Mouse (Mus musculus) kidney, postnatal 0 days (tissue): ENCODE measurements around the gene Ccnd3. TPM values are rescaled to one million over a fixed set of nuclear protein-coding genes. Genes with fewer than 3 reads are reported as not detected.

ENCODE experiments used
- ATAC-seq: fragments of 200-750 bp; cut with Nextera tagmentation; replicated peaks from 2 replicates; pipeline ENCODE4 v1.8.0; 2017; ENCODE audit warnings: low read depth, moderate number of reproducible peaks, moderate TSS enrichment, moderate library complexity; ENCODE audit not compliant: low FRiP score
- DNase-seq: peaks from one replicate; pipeline ENCODE4 v3.0.0-alpha.2; 2016; ENCODE audit warnings: low spot score
- H3K27ac ChIP-seq: fragments of 300-500 bp; sonication (generic); 2 replicates; pipeline ENCODE4 v1.5.1; 2014; ENCODE audit warnings: mild to moderate bottlenecking
- H3K27me3 ChIP-seq: fragments of 300-500 bp; sonication (generic); 2 replicates; pipeline ENCODE4 v1.6.1; 2014; ENCODE audit warnings: low read length, mixed read lengths; ENCODE audit not compliant: insufficient read depth
- H3K36me3 ChIP-seq: fragments of 300-500 bp; sonication (generic); 2 replicates; pipeline ENCODE4 v1.6.1; 2014; ENCODE audit warnings: low read length, mixed read lengths; ENCODE audit not compliant: insufficient read depth
- H3K4me1 ChIP-seq: fragments of 300-500 bp; sonication (generic); replicated peaks from 2 replicates; pipeline ENCODE4 v1.6.1; 2014; ENCODE audit warnings: antibody characterized with exemption, low read length, mixed read lengths; ENCODE audit not compliant: insufficient read depth
- H3K4me2 ChIP-seq: fragments of 300-500 bp; sonication (generic); 2 replicates; pipeline ENCODE4 v1.6.1; 2014; ENCODE audit warnings: mild to moderate bottlenecking, low read length, moderate library complexity, mixed read lengths
- H3K4me3 ChIP-seq: fragments of 300-500 bp; sonication (generic); replicated peaks from 2 replicates; pipeline ENCODE4 v1.5.1; 2014; ENCODE audit warnings: low read depth, low read length
- H3K9ac ChIP-seq: fragments of 300-500 bp; sonication (generic); 2 replicates; pipeline ENCODE4 v1.6.1; 2014; ENCODE audit warnings: low read depth, low read length
- H3K9me3 ChIP-seq: fragments of 300-500 bp; sonication (generic); replicated peaks from 2 replicates; pipeline ENCODE4 v1.6.1; 2016; ENCODE audit warnings: low read length, inconsistent platforms, mixed read lengths
- CTCF ChIP-seq: IDR thresholded peaks from 2 replicates; pipeline ENCODE4 v1.5.1; 2016; ENCODE audit warnings: antibody characterized with exemption, low read depth, mild to moderate bottlenecking, moderate library complexity
- WGBS: fragments of 180-500 bp; shearing (Covaris S2); extraction: QIAGEN DNeasy Blood & Tissue Kit; methylation state at CpG from one replicate; pipeline ENCODE4 v1.1.7; 2014; 5-methylcytosine and 5-hydroxymethylcytosine counted together
- polyA plus RNA-seq: library from polyadenylated mRNA; unstranded; fragments of >200 nt; fragmentation: Nextera tagmentation; extraction: Ambion mirVana; gene quantifications from 2 replicates; pipeline ENCODE4 v1.2.1, GENCODE M21; 2015

Ccnd3 gene
- polyA plus RNA-seq, 1 experiment from 2014 or later = 202 TPM

DNA sequence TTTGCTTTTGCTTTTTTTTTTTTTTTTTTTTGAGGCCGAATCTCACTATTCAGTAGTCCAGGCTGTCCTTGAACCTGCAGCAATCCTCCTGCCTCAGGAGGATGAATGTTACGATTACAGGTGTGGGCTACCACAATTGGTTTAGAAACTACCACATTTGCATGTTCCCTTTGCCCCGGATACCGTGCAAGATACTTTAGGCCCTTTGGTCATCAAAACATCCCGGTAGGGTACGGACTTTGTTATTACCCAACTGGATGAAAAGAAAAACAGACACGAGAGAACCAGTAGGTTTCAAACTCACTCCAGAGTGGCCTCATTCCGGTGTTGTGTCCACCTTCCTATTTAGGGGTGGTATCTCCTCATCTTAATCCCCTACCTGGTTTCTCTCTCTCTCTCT, 83.7 kb downstream of the Ccnd3 start:
- Histone ChIP-seq H3K36me3 (no peaks in the 10 kb centered on the region), H3K4me1 (no peaks in the 10 kb centered on the region), H3K27ac (no peak overlapping the region), H3K4me2 (no peak overlapping the region), H3K9me3 (no peaks in the 10 kb centered on the region), H3K4me3 (no peak overlapping the region), H3K9ac (no peak overlapping the region), H3K27me3 (no peaks in the 10 kb centered on the region)
- no peak for DNase-seq
- no peak for TF ChIP-seq CTCF
- WGBS = 64% methylated on average over 7 of the region's 8 CpGs
- ATAC-seq = no peak

GRCm38 (mm10) chr17:47591073-47591472, 86.2 kb downstream of the Ccnd3 start:
- no peak for DNase-seq
- H3K9ac ChIP-seq = no peak overlapping the region
- no peak overlapping the region for H3K27ac ChIP-seq
- H3K4me2 ChIP-seq = no peak overlapping the region
- H3K36me3 ChIP-seq = no peaks in the 10 kb centered on the region
- H3K27me3 ChIP-seq = no peaks in the 10 kb centered on the region
- no peaks in the 10 kb centered on the region for H3K9me3 ChIP-seq
- no peak overlapping the region for H3K4me3 ChIP-seq
- ATAC-seq = no peak
- 70% methylated on average over 3 of the region's 3 CpGs for WGBS
- peaks cover 4% of the 10 kb centered on the region; the same call in 1 of the 2 replicates for H3K4me1 ChIP-seq
- no peak for TF ChIP-seq CTCF

DNA sequence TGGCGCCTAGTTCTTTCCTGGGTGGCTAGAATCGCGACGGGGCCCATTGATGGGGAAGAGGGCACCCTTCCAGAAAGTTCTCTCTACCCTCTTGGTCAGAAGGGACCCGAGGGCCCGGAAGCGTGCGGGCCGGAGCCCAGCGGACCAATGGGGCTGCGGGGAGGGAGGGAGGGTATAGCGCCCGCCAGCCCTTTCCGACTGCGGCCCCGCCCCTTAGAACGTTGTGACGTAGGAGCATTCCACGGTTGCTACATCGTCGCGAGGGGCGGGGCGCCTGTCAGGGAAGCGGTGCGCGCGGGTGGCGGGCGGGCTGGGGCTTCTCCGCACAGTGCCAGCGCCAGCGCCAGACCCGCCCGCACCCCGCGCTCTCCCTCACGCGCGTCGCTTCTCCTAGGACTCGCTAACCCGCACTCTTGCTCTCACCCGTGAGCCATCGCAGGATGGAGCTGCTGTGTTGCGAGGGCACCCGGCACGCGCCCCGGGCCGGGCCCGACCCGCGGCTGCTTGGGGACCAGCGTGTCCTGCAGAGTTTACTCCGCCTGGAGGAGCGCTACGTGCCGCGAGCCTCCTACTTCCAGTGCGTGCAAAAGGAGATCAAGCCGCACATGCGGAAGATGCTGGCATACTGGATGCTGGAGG, 88.5 kb downstream of the Ccnd3 start:
- ATAC-seq (peak; percentile 79), DNase-seq (peak; percentile 99)
- Histone ChIP-seq H3K36me3 (peaks cover 3% of the 10 kb centered on the region; the same call in 1 of the 2 replicates), H3K4me2 (peak overlapping the region; percentile 65), H3K27me3 (no peaks in the 10 kb centered on the region), H3K9me3 (no peaks in the 10 kb centered on the region), H3K9ac (peak overlapping the region; percentile 72), H3K4me3 (peak overlapping the region; percentile 75), H3K4me1 (peaks cover 22% of the 10 kb centered on the region; the same call in 1 of the 2 replicates), H3K27ac (peak overlapping the region; percentile 92)
- no peak for TF ChIP-seq CTCF
- WGBS = 1% methylated on average over 62 of the region's 63 CpGs

DNA sequence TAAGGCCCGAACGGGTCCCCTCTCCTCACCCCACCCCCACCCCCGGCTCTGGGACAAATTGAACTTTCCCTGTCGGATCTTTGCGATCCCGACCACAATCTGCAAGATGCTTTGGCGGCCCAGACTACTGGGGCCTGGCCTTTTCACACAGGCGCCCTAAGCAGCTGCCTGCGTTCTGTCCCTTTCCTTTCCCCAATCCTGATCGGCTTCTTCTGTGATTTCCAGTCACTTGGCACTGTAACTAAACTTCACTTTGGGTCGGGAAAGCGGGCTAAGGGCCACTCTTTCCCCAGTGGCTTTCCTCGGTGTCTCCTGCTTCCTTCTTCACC, 89.0 kb downstream of the Ccnd3 start:
- TF ChIP-seq CTCF = no peak
- Histone ChIP-seq H3K36me3 (peaks cover 8% of the 10 kb centered on the region; the same call in 1 of the 2 replicates), H3K9ac (peak overlapping the region; percentile 72), H3K9me3 (no peaks in the 10 kb centered on the region), H3K27ac (peak overlapping the region; percentile 92), H3K4me1 (peaks cover 22% of the 10 kb centered on the region; the same call in 1 of the 2 replicates), H3K4me2 (peak overlapping the region; percentile 65), H3K27me3 (no peaks in the 10 kb centered on the region), H3K4me3 (peak overlapping the region; percentile 75)
- no peak for DNase-seq
- WGBS = 0% methylated on average over 13 of the region's 13 CpGs
- no peak for ATAC-seq

DNA sequence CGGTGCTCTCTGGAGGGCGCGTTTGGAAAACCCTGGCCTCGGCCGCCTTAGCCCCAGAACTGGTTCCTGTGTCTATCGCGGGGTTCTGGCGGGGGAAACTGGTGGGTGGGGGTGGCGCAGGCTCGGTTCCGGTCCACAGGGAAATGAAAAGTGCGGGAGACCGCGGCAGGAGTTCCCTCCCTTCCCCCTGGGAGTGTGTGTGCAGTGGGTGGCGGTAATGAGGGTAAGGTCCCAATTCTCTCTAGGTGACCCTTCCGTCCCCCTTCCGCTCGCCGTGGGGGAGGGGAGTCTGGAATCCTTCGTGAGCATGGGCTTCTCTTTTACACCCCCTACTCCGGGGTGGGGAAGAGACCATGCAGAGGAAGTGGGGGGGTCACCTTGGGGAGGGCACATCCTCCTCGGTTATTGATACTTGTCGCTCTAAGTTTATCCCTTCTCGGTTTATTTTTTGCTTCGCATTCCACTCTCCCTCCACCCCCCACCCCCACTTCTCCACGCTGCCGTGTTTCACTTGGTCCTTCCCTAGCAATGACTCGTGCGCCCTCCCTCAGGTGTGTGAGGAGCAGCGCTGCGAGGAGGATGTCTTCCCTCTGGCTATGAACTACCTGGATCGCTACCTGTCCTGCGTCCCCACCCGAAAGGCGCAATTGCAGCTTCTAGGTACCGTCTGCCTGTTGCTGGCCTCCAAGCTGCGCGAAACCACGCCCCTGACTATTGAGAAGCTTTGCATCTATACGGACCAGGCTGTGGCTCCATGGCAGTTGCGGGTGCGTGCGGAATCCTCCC, 89.5 kb downstream of the Ccnd3 start:
- peak overlapping the region; percentile 65 for H3K4me2 ChIP-seq
- no peaks in the 10 kb centered on the region for H3K27me3 ChIP-seq
- ATAC-seq (no peak), DNase-seq (peak; percentile 42)
- no peaks in the 10 kb centered on the region for H3K9me3 ChIP-seq
- H3K4me3 ChIP-seq = peak overlapping the region; percentile 75
- H3K27ac ChIP-seq = peak overlapping the region; percentile 92
- H3K9ac ChIP-seq = peak overlapping the region; percentile 72
- H3K36me3 ChIP-seq = peaks cover 12% of the 10 kb centered on the region; the same call in 1 of the 2 replicates
- under 1% methylated on average over 43 of the region's 43 CpGs for WGBS
- no peak for TF ChIP-seq CTCF
- H3K4me1 ChIP-seq = peaks cover 22% of the 10 kb centered on the region; the same call in 1 of the 2 replicates

GRCm38 (mm10) chr17:47594969-47595247, 90.1 kb downstream of the Ccnd3 start:
- WGBS = 1% methylated on average over 5 of the region's 9 CpGs
- no peak for ATAC-seq
- peaks cover 14% of the 10 kb centered on the region; the same call in 1 of the 2 replicates for H3K36me3 ChIP-seq
- H3K9ac ChIP-seq = peak overlapping the region; percentile 72
- peak overlapping the region; percentile 75 for H3K4me3 ChIP-seq
- H3K4me1 ChIP-seq = peaks cover 22% of the 10 kb centered on the region; the same call in 1 of the 2 replicates
- no peak for DNase-seq
- H3K27ac ChIP-seq = peak overlapping the region; percentile 92
- H3K4me2 ChIP-seq = peak overlapping the region; percentile 65
- H3K27me3 ChIP-seq = no peaks in the 10 kb centered on the region
- TF ChIP-seq CTCF = no peak
- no peaks in the 10 kb centered on the region for H3K9me3 ChIP-seq
